Mouse (Mus musculus) brown adipose tissue, adult 24 weeks (tissue): ENCODE measurements around the gene Trim43a. TPM values are rescaled to one million over a fixed set of nuclear protein-coding genes. Genes with fewer than 3 reads are reported as not detected.
"Not testable (repeated sequence)": the region's sequence is repeated elsewhere in the genome, so short reads cannot be mapped to it uniquely, and the experiment has no call there.

Source experiments
- H3K27ac ChIP-seq: fragments of 200-500 bp; replicated peaks from 2 replicates; pipeline ENCODE4 v1.5.1; 2012; ENCODE audit warnings: low read depth, mild to moderate bottlenecking, low read length
- H3K4me1 ChIP-seq: fragments of 200-500 bp; 2 replicates; pipeline ENCODE4 v1.6.1; 2012; ENCODE audit warnings: low read length, mixed read lengths; ENCODE audit not compliant: control insufficient read depth, insufficient read depth, insufficient read length
- H3K4me3 ChIP-seq: fragments of 200-500 bp; 2 replicates; pipeline ENCODE4 v1.5.1; 2012; ENCODE audit warnings: low read depth, mild to moderate bottlenecking, low read length, moderate library complexity; ENCODE audit not compliant: insufficient read depth
- polyA plus RNA-seq: library from polyadenylated mRNA; stranded (reverse); fragments of >200 nt; gene quantifications from 2 replicates; pipeline ENCODE4 v1.2.4, GENCODE M21; 2012; ENCODE audit not compliant: missing spikeins, insufficient read depth, insufficient read length

The Trim43a gene
- not detected in 2 replicates for polyA plus RNA-seq

DNA sequence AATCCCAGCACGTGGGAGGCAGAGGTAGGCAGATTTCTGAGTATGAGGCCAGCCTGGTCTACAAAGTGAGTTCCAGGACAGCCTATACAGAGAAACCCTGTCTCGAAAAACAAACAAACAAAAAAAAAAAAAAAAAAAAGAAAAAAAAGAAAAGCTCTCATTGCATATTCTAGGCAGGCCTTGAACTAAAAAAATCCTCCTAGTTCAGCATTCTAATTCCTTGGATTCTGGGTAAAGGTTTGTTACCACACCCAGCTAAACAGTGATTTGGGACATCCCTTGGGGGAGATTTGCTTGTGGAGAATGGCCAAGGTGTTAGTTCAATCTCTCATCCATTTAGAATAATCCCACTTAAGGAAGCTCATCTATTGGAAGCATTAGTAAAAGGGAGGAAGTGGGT lies at the start of gene Trim43a:
Gene Trim43a (plus strand): TSS at position 301 of the 400 bp plus-strand sequence.
- H3K4me1 ChIP-seq, H3K27ac ChIP-seq: not testable (repeated sequence)

DNA sequence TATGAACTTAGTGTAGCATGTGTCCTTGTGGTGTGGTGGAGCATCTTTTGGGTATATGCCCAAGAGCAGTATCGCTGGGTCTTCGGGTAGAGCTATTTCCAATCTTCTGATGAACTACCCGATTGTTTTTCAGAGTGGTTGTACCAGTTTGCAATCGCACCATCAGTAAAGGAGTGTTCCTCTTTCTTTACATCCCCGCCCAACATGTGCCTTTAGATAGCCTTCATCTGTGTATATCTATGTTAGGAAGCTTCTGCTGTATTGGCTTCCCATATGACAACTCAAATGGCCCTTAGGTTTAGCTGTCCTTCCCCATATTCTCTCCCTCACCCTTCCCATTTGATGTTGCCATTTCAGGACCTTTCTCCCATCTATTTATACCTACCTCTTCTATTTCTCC lies 46.6 kb upstream of the Trim43a start:
- H3K4me1 ChIP-seq = no peaks in the 10 kb centered on the region
- H3K4me3 ChIP-seq = no peak overlapping the region
- no peak overlapping the region for H3K27ac ChIP-seq

More for the DNA sequence above, at the start of gene Trim43a:
- not testable (repeated sequence) for H3K4me3 ChIP-seq

- no peak overlapping the region for H3K4me3 ChIP-seq
- no peak overlapping the region for H3K27ac ChIP-seq
- H3K4me1 ChIP-seq = no peaks in the 10 kb centered on the region
These were observed 41.0 kb upstream of the Trim43a start for GRCm38 (mm10) chr9:88539546-88540224.

DNA sequence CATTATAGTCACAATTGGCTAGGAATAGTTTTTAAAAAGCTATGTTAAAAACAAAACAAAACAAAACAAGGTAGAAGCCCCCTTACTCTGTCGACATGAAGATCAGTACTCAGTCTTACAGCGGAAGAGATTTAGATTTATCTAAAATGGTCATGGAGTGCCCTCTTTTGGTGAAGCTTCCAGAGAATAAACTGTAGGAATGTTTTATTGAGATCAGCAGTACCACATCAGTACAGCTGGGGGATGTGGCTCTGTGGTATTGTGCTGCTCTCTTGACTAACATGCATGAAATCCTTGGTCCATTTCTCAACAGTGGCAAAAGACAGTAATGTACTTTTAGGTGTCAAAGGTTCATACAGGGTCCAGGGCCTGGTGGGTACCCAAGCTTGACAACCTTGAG lies 37.9 kb upstream of the Trim43a start:
- Histone ChIP-seq H3K4me1 (no peaks in the 10 kb centered on the region), H3K27ac (no peak overlapping the region), H3K4me3 (no peak overlapping the region)

DNA sequence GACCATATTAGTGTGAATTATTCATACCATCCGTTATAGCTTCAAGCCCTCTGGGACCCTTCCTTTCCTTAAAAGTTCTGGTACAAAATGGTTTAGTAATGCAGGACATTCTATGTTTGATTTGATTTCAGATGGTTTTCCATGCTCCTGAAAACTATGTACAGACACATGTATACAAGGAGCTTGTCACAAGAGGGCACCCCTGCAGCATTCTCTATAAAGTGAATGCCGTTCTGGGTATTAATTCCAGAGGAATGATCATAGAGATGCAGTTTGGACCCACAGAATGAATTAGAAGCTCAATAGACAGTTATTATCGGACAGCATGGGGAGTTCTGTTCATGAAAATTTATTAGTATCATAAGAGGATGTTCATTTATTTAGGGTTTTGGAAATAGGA lies 35.2 kb upstream of the Trim43a start:
- H3K4me3 ChIP-seq = no peak overlapping the region
- no peak overlapping the region for H3K27ac ChIP-seq
- peaks cover 4% of the 10 kb centered on the region; the same call in 1 of the 2 replicates for H3K4me1 ChIP-seq

- peaks cover 4% of the 10 kb centered on the region; the same call in 1 of the 2 replicates for H3K4me1 ChIP-seq
- H3K4me3 ChIP-seq = no peak overlapping the region
- H3K27ac ChIP-seq = no peak overlapping the region
These were observed 34.5 kb upstream of the Trim43a start for GRCm38 (mm10) chr9:88546166-88546565.

- no peak overlapping the region for H3K4me3 ChIP-seq
- H3K4me1 ChIP-seq = peaks cover 4% of the 10 kb centered on the region; the same call in 1 of the 2 replicates
- H3K27ac ChIP-seq = no peak overlapping the region
These were observed 34.0 kb upstream of the Trim43a start for GRCm38 (mm10) chr9:88546657-88547056.

GRCm38 (mm10) chr9:88547270-88547669 lies 33.4 kb upstream of the Trim43a start:
- H3K27ac ChIP-seq = no peak overlapping the region
- H3K4me3 ChIP-seq = peak overlapping the region; percentile 27
- peaks cover 4% of the 10 kb centered on the region; the same call in 1 of the 2 replicates for H3K4me1 ChIP-seq

DNA sequence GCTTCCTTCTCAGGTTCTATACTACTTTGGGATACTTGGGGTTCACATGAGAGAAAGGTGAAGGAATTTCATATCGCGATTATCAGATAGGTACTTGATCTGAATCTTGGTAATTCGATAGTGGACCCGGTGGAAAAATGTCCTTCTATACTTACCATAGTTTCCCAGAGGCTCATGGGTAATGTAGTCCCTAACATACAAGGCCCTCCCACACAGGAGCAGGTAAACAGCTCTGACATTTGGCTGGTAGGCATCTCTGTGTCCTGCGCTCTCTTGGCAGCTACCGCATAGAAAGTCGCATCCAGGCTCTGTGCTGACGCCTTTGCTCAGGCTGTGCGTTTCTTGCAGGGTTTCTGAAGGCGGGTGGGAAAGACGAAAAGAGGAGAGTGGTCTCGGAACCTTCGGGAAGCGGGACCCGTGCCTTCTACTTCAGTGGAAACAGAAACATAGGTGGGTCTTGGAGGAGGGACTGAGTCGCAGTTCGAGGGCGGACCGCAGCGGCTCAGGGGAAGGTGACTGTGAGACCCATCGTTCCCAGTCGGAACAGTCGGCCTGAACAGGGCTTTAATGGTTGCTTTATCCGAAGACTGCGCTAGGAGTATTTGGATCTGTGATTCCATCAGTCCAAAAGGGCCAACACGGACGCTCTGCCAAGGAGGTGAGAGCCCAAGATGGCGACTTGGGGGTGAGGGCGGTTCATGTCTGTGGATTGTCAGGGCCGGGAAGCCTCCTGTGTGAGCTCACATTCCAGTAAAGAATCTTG lies 32.7 kb upstream of the Trim43a start, which contains the start of gene Zfp949:
Gene Zfp949 (plus strand): TSS at position 170 of the 763 bp plus-strand sequence.
- Histone ChIP-seq H3K4me3 (peak within 1 kb of the TSS; percentile 78), H3K27ac (peak within 1 kb of the TSS; percentile 59), H3K4me1 (peaks cover 4% of the 10 kb centered on the region; the same call in 1 of the 2 replicates)

DNA sequence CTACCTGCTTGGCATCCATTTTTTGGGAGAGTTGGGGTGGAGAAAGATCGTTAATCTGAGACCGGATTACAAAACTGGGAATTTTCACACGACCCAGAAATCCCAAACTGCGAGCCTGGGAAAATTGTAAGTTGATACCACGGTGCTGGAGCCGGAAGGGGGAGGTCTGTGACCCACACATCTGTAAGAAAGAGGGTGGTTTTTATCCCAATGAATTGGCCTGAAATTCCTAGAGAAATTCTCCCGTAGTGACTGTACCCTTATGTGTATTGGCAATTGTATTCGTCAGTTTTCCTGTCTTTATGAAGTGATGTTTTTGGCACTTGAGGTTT lies 32.1 kb upstream of the Trim43a start:
- Histone ChIP-seq H3K4me1 (peaks cover 4% of the 10 kb centered on the region; the same call in 1 of the 2 replicates), H3K4me3 (peak overlapping the region; percentile 78), H3K27ac (no peak overlapping the region)

GRCm38 (mm10) chr9:88553071-88553470 lies 27.6 kb upstream of the Trim43a start:
- H3K4me1 ChIP-seq = peaks cover 4% of the 10 kb centered on the region; the same call in 1 of the 2 replicates
- no peak overlapping the region for H3K27ac ChIP-seq
- H3K4me3 ChIP-seq = no peak overlapping the region

DNA sequence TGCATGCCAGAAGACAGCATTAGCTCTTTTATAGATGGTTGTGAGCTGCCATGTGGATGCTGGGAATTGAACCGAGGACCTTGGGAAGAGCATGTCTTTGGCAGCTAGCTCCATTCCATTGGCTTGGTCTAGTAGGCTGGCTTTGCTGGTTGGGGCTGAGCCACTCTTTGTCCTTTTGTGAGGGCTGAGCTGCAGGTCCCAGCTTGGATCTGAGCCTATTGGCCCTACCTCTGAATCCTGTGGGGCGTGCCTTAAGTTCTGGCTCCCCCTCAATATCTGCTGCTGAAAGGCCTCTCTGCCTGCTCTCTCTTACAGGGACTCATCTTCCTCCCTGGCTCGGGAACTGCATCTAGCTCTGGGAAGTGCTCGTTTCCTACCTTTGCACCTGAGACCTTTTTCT lies 22.5 kb upstream of the Trim43a start:
- Histone ChIP-seq H3K27ac (no peak overlapping the region), H3K4me1 (no peaks in the 10 kb centered on the region), H3K4me3 (no peak overlapping the region)

DNA sequence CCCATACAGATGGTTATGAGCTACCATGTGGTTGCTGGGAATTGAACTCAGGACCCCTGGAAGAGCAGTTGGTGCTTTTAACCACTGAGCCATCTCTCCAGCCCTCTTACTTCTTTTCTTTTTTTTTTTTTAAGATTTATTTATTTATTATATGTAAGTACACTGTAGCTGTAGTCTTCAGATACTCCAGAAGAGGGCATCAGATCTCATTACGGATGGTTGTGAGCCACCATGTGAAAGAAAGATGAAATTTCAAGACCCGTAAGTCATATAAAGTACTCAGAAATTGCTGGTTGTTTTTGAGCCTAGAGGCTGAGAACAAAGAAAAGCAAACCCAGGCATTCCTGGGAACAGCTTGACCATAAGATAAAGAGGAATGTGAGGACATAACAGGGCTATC lies 19.2 kb upstream of the Trim43a start:
- H3K4me1 ChIP-seq, H3K27ac ChIP-seq, H3K4me3 ChIP-seq: not testable (repeated sequence)

DNA sequence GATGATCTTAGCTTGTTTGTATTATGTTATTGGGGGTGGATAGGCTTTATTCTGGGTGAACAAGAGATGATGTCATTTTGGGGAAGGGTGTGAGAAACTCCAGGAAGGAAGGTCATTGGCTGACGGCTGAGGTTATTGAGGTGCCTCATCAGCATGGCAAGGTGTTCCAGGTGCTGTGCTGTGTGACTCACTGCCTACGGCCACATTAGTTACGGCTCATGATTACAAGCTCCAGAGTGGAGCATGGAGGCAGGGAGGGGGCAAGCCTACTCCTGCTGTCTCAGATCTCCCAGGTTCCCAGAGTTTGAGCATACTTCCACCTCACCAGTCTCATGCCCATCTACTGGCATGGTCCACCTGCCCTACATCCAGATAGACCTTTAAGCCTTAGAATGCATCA lies 10.2 kb upstream of the Trim43a start:
- H3K4me1 ChIP-seq, H3K27ac ChIP-seq, H3K4me3 ChIP-seq: not testable (repeated sequence)

DNA sequence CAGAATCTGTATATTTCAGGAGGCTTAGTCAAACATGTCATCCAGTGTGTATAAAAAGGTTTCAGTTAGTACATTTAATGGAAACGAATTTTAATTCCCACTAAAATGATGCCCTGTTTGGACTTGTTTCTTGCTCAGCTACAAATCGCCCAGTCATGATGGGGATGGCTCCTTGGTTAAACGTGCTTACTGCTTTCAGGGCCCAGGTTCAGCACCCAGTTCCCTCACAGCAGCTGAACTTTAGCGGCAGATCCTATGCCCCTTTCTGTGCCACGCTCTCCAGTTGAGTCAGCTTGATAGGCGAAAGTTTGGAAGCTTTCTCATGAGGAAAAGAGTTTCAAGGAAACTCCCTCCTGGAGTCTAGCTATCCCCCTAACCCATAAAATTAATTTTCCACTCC lies 13.0 kb downstream of the Trim43a start:
- H3K27ac ChIP-seq, H3K4me3 ChIP-seq, H3K4me1 ChIP-seq: not testable (repeated sequence)
